Mouse (Mus musculus) thymus, adult 18-20 months (tissue): Measurements from ENCODE around the gene Rbm26.

Experiments
- DNase-seq, 2 experiments: peaks; one replicate each; pipeline ENCODE4 v3.0.0; 2022; ENCODE audit warnings: mixed read lengths in 2 of 2

The Rbm26 gene

GRCm38 (mm10) chr14:105085332-105085993 is 91.7 kb downstream of the Rbm26 start:
- no peak for DNase-seq

GRCm38 (mm10) chr14:105084757-105085330 is 92.3 kb downstream of the Rbm26 start:
- no peak for DNase-seq

- DNase-seq: no peak
These were observed 93.0 kb downstream of the Rbm26 start for GRCm38 (mm10) chr14:105084106-105084505.

GRCm38 (mm10) chr14:105074776-105075175 is 102.4 kb downstream of the Rbm26 start:
- no peak for DNase-seq

GRCm38 (mm10) chr14:105074376-105074775 is 102.8 kb downstream of the Rbm26 start:
- no peak for DNase-seq

- DNase-seq: no peak
These were observed 106.1 kb downstream of the Rbm26 start for GRCm38 (mm10) chr14:105071010-105071509.

- DNase-seq: no peak
These were observed 106.7 kb downstream of the Rbm26 start for GRCm38 (mm10) chr14:105070258-105071009.

- DNase-seq: no peak
These were observed 109.1 kb downstream of the Rbm26 start for GRCm38 (mm10) chr14:105068060-105068459.

- no peak for DNase-seq
These were observed 112.9 kb downstream of the Rbm26 start for GRCm38 (mm10) chr14:105064243-105064642.

GRCm38 (mm10) chr14:105061230-105061629 is 115.9 kb downstream of the Rbm26 start:
- no peak for DNase-seq

- no peak for DNase-seq
These were observed 119.2 kb downstream of the Rbm26 start for GRCm38 (mm10) chr14:105057934-105058333.
